Mouse (Mus musculus): ENCODE data around the gene Eif2d.

Eif2d gene

DNA sequence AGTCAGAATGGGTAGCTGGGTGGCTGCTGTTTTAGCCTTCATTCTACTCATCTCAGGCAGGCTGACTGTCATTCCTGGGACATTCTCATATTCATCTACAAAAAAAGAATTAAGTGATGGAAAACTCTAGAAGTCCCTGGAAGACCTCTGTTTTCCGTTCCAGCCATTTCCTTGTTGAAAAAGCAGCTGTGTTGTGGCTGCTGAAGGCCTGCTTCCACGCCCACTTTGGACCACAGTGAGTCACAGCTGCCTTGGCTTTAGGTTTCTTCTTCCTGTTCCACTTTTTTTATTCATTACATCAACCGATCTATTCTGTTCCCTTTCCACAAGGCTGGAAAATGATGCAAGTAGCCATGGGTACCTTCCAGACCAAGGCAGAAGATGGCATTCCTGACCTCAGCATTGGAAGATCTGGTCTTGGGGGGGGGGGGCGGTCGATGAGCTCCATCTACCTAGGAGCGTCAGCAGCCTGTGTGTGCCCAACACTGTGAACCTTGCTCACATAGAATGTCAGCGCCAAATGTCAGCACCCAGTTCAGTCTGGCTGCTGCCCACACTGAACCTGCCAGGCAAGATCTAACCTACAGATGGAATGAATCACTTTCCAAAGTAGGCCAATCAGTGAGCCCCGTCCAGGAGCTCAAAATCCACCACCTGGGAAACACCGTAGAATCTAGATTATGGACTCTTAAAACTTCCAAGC lies 31.4 kb downstream of the Eif2d start:
- in situ Hi-C loops (cut with MboI, MseI): loop anchor here (5.0 to 10.0 kb wide), 3 partner anchors 73 to 1830 kb away; partner anchors contain the start of gene Elk4 (in 1 of the 2)

DNA sequence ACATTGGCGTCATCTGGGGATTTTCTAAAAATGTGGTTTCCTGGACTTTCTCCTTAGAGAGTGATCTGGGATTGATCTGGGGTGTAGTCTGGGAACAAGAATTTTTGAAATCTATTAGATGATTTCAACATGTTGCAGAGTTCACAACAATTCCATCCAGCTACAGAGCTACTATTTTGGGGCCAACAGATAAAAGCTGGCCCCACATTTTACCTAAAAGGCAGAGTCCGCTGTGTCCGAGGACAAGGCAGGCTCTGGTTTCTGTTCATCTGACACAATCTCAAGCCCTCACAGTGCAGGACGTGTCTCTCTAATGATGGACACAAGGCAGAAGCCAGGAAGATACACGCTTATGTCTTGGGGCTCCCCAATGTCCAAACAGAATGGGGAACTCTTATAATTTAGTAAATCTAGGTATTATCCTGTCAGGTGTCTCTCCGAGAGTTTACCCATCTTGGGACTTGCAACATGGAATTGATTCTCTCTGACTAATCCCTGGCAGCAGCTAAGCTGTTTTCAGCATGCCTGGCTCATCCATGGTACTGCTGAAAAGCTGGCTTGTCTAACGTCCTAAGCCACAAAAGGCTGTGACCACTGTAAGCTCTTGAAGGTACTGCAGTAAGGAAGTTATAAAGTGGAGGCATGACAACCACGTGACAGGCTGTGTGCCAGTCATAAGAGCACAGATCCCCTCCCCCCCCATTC lies 32.1 kb downstream of the Eif2d start:
- in situ Hi-C loops (cut with MboI, MseI): loop anchor here (5.0 to 10.0 kb wide), 3 partner anchors 72 to 1830 kb away; partner anchors contain the start of gene Elk4 (in 1 of the 2)

GRCm38 (mm10) chr1:131185821-131186506 lies 33.0 kb downstream of the Eif2d start:
- in situ Hi-C loops (cut with MboI, MseI): loop anchor here in 1 of 2 experiments (10.0 kb wide), 2 partner anchors 819 to 1829 kb away; partner anchors contain the start of gene Elk4

- in situ Hi-C loops (cut with MboI, MseI): loop anchor here in 1 of 2 experiments (10.0 kb wide), 2 partner anchors 818 to 1828 kb away; partner anchors contain the start of gene Elk4
Observed at GRCm38 (mm10) chr1:131186995-131187394, 34.0 kb downstream of the Eif2d start.

DNA sequence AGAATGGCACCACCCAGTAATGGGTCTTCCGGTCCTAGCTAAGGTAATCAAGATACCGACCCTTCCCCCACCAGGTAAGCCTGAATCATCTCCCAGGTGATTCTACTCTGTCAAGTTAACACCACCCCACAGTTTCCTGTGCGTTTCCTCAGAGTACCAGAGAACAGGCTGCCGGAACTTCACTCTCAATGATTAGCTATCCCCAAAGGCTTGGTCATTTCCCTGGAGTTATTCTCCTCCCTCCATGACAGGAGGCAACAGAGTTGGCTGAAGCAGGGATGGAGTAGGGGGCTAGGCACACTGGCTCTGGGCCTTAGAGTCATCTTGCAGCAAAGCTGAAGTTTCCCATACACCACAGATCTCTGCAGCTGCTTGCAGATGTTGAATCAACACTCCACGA lies 34.9 kb downstream of the Eif2d start:
- in situ Hi-C loops (cut with MboI, MseI): loop anchor here in 1 of 2 experiments (10.0 kb wide), 2 partner anchors 817 to 1827 kb away; partner anchors contain the start of gene Elk4

DNA sequence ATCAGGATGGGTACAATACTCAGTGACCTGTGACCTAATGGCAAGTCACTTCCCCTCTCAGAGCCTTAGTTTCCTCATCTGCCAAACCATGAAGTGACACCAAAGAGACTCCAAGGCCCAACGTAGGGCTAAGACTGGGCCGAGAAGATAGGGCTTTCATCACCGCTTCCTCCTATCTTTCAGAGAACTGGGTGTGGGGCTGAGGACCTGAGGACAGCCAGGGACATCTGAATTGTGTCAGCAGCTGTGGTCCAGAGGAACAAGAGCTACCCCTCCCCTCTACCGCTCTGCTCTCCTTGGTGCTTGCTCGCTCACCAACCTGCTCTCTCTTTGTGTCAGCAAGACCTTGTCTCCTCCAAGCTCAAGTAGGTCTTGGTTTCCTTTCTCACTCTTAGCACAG lies 35.7 kb downstream of the Eif2d start:
- in situ Hi-C loops (cut with MboI, MseI): loop anchor here in 1 of 2 experiments (10.0 kb wide), 2 partner anchors 816 to 1826 kb away; partner anchors contain the start of gene Elk4

- in situ Hi-C loops (cut with MboI, MseI): no loop called here
Observed at GRCm38 (mm10) chr1:131193746-131194145, 40.8 kb downstream of the Eif2d start.

DNA sequence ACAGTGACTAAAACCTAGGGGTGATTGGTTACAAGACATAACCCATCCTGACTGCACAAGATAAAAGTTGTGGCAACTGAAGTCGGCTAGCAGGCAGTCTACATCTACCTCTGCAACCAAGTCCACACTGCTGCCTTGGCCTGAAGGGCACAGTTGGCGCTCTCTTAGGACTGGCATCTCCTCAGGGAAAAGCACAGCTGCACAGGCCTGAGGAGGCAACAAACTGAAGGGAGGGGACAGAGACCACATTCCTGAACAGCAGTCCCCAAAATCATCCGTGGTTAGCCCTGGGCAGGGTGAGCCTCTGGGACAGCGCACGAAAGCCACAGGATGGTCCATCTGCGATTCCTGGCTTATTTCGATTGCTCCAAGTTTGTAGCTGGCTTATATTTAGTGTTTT lies 42.7 kb downstream of the Eif2d start:
- in situ Hi-C loops (cut with MboI, MseI): no loop called here

DNA sequence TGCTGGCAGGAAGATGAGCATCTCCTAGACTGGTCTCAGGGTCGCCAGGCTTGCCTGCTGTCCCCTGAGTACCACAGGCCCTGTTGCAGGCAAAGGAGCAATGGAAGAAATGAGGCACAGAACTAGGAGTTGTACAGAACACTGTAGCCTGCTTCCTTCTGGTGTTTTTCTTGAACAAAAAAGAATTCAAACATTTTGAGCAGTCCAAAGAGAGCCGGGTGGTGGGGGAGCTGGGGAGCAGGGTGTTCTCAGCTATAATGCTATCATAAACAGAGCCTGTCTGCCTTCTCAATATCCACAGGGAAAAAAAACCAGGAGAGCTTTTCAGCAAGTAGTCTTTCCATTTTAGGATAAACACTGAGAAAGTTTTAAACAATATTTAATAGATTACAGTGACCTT lies 43.1 kb downstream of the Eif2d start:
- in situ Hi-C loops (cut with MboI, MseI): no loop called here

GRCm38 (mm10) chr1:131198417-131198960 lies 45.5 kb downstream of the Eif2d start:
- in situ Hi-C loops (cut with MboI, MseI): no loop called here

DNA sequence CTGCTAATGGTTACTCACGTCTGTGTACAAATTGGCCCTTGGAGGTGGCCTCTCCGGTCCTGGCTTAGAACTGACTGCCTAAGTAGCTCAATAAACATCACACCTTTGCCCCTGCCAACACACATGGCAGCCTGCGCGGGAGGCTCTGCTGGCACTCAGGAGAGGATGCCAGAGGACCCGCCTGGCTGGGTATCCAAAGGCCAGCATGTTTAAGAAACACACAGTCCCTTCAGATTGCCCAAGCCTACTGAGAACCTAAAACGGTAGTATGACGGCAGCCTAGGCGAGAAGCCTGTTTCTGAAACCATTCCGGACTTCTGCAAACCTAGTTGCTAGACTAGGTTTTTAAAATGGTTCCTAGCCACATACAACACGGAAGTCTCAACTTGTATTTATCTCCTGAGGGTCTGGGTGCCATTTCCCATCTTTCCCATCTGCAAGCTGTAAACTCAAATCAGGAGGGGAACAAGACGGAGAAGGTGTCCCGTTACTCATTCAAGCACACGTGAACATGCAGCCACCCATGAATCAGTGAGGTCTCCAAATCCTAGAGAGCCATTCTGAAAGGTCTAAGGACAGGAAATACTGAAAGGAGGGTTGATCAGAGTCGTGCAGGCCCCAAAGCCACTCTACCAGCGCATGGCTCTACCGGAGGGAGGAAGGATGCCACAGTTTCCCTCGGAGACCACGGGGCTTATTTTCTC lies 46.3 kb downstream of the Eif2d start:
- in situ Hi-C loops (cut with MboI, MseI): no loop called here

DNA sequence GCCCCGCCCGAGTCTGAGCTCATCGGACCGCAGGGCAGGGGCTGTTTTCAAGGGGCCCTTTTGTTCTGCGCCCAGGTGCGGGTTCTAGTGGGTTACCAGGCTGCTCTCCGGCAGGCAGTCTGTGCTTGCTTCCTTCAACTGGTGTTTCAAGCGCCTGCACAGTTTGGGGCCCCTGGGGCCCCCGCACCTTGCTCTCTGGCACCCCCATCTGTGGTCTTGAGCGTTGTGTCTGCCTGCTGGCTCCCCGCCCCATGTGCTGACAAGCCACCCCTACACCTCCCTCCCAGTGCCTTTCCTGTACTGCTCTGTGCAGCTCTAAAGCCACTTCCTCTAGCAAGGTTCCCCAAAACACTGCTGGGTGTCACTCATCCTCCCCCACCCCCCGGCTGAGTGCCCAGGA lies 47.0 kb downstream of the Eif2d start:
- in situ Hi-C loops (cut with MboI, MseI): no loop called here

- in situ Hi-C loops (cut with MboI, MseI): no loop called here
Observed at GRCm38 (mm10) chr1:131200588-131200987, 47.6 kb downstream of the Eif2d start.

DNA sequence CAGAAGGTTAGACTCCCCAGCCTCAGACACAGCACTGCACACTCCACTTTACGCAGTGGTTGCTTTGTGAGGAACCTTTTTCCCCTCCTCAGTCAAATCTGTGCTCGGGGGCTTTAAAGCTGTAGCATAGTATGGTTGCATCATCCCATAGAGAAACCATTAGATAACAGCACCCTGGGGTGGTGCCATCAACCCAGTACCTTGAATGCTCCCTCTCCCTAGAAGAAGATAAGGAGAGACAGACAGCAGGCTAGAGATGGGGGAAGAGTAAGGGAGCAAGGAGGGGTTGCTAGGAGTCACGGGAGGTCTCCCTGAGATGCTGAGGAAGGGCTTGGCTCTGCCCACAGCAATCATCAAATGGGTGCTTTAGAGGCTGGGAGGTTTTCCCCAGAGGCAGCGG lies 48.4 kb downstream of the Eif2d start:
- in situ Hi-C loops (cut with MboI, MseI): no loop called here

DNA sequence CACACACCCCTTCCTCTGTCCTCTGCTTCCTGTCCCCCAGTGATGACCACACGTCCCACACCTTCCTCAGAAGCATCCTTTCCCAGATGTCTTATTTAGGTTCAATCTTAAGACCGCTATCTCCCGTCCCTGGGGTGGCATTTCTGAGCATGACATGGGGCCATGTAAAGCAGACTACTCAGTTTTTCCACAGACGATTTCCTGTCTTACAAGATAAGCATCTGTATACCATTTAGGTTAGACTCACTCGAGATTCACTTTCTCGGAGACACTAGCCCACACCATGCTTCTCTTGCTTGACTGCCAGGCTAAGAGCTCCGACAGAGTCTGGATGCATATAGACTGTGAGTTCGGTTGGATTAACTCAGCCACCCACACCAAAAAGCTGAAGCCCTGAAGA lies 51.5 kb downstream of the Eif2d start:
- in situ Hi-C loops (cut with MboI, MseI): no loop called here

GRCm38 (mm10) chr1:131206342-131206741 lies 53.4 kb downstream of the Eif2d start:
- in situ Hi-C loops (cut with MboI, MseI): loop anchor here (5.0 kb wide), 1 partner anchor 34 kb away; no protein-coding TSS in a partner anchor

- in situ Hi-C loops (cut with MboI, MseI): loop anchor here (5.0 kb wide), 1 partner anchor 35 kb away; no protein-coding TSS in a partner anchor
Observed at GRCm38 (mm10) chr1:131207531-131207930, 54.5 kb downstream of the Eif2d start.

DNA sequence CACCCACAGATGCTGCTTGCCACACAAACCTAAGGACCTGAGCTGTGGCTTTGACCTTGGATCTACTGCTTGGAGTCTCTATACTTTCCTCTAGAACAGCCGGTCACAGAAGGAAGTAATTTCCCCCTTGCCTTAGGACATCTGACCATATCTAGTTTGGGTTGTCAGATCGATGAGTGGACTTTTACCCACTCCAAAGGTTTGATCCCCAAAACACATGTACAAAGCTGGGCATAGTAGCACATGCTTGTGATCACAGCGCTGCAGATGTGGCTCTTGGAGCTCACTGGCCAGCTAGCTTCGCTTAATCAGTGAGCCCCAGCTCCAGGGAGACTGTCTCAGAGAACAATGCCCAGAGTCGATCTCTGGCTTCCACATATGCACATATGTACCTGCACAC lies 55.1 kb downstream of the Eif2d start:
- in situ Hi-C loops (cut with MboI, MseI): loop anchor here (5.0 kb wide), 1 partner anchor 36 kb away; no protein-coding TSS in a partner anchor

DNA sequence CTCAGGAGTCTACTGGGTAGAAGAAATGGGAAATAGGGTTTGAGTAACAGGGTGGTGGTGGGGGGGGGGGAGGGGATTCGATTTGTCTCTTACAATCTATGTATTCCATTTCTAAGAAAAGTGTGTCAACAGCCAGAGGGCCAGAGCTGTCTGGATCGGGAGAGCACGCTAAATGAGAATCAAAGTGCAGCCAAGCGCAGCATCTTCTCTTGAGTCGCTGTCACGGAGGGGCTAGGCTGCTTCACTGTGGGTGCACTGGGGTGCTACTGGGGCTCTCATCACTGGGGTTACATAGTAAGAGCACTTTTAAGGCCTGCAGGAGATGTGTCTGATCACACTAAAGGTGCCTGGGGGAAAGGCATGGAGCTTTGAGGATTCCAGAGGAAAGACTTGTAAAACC lies 55.8 kb downstream of the Eif2d start:
- in situ Hi-C loops (cut with MboI, MseI): loop anchor here (5.0 kb wide), 1 partner anchor 36 kb away; no protein-coding TSS in a partner anchor

- in situ Hi-C loops (cut with MboI, MseI): loop anchor here (5.0 to 10.0 kb wide), 2 partner anchors 38 to 1055 kb away; no protein-coding TSS in a partner anchor
Observed at GRCm38 (mm10) chr1:131209971-131210426, 57.0 kb downstream of the Eif2d start.
